Mouse (Mus musculus) bone marrow, adult 2 months (tissue): Measurements from ENCODE around the gene Tnpo2.

Source experiments
- CTCF ChIP-seq: fragments of 200-500 bp; IDR thresholded peaks from 2 replicates; pipeline ENCODE4 v1.5.1; 2011; ENCODE audit warnings: low read length, control low read depth; ENCODE audit not compliant: control insufficient read depth, insufficient read depth
- POLR2A ChIP-seq: fragments of 200-500 bp; IDR thresholded peaks from 2 replicates; pipeline ENCODE4 v1.6.1; 2011; ENCODE audit warnings: low read depth, mild to moderate bottlenecking, control low read depth, low read length, borderline replicate concordance; ENCODE audit not compliant: control insufficient read depth

GRCm38 (mm10) chr8:85065213-85065612 lies 28.5 kb downstream of the Tnpo2 start:
- no peak for TF ChIP-seq CTCF
- no peak for TF ChIP-seq POLR2A
